Mouse (Mus musculus): ENCODE data around the gene Tmem100. TPM values are rescaled to one million over a fixed set of nuclear protein-coding genes. Genes with fewer than 3 reads are reported as not detected.

Tmem100 gene
- polyA plus RNA-seq, 1 experiment from 2014 or later = 31.1 TPM

DNA sequence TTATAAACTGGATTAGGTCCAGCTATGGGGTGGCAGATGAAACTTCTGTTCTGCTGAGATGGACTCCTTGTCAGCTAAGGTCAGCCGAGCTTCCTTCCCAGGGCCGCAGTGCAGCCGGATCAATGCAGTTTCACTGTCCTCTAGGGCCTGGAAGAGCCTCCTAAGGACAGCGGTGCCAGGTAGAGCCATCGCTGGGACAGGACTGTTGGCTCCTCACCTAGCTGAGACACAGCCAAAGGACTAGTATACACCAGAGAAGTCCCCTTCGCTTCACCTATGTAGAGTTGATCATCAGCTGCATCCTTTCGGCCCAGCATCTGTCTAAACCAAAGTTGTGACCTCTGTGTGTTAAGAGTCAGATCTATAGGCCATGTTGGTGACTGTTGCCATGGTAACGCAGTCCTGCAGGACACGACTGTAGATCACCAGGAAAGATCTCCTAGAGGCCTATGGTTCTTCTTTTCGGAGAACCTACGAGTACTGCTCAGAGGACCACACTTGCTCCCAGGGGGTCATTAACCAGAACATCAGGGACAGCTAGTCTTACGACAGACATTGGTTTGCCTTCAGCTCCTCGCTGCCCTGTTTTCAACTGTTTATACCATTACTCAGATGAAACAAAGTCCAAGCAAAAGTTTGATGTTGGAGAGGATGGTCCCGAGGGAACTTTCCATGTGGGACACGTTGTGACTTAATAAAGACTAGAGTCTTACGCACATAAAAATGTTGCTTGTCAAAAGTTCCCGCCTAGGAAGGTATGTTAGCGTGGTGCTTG, 31.0 kb upstream of the Tmem100 start:
- H3K4me1 ChIP-seq (replicated peaks; ENCODE audit: control insufficient read depth, insufficient read depth) = 0 out of 2 replicates have a peak, but pooled peaks cover 3% of the 10 kb centered on the region
- TF ChIP-seq CTCF (IDR thresholded peaks at IDR 0.05; ENCODE audit: low read depth) (no peak), EP300 (optimal IDR thresholded peaks at IDR 0.05) (no peak)

DNA sequence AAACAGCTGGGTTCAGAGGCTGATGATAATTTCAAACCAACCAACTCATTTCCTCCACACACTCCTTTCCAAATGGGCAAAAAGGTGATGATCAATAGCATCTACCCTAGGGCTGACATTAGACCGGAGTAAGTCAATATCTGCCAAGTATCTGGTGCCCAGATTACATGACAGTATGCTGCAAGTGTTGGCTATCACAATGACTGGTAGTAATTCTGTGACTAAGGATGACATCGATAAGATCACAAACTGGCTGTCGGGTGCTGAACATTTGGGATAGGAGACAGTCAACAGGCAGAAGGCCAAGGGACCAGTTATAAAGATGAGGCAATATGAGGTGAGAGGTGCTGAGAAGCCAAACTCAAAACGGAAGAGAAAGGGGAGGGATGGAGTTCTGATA, 29.5 kb upstream of the Tmem100 start:
- no peaks in the 10 kb centered on the region; the same call in 1 of the 2 replicates for H3K36me3 ChIP-seq (ENCODE audit: control insufficient read depth, insufficient read depth, low read length)
- no peak for TF ChIP-seq CTCF (IDR thresholded peaks at IDR 0.05; ENCODE audit: low read depth)
- no peak for TF ChIP-seq EP300 (optimal IDR thresholded peaks at IDR 0.05)
- 0 out of 2 replicates have a peak, but pooled peaks cover 3% of the 10 kb centered on the region for H3K4me1 ChIP-seq (replicated peaks; ENCODE audit: control insufficient read depth, insufficient read depth)
- whole genome bisulfite sequencing = 86% methylated on average over 4 of the region's 4 CpGs
- no peak overlapping the region for H3K27ac ChIP-seq (replicated peaks)
- H3K4me2 ChIP-seq (replicated peaks; ENCODE audit: low read depth) = no peak overlapping the region
- H3K27me3 ChIP-seq (ENCODE audit: control insufficient read depth, insufficient read depth, low read length) = no peaks in the 10 kb centered on the region
- ATAC-seq (ENCODE audit: low FRiP score, low TSS enrichment) (no peak), DNase-seq (ENCODE audit: low spot score) (no peak)
- H3K9ac ChIP-seq (ENCODE audit: low read length) = no peak overlapping the region
- H3K9me3 ChIP-seq (ENCODE audit: control insufficient read depth, low read length) = no peaks in the 10 kb centered on the region
- H3K4me3 ChIP-seq (ENCODE audit: low read depth, low read length) = no peak overlapping the region

More for the DNA sequence above, 31.0 kb upstream of the Tmem100 start:
- no peaks in the 10 kb centered on the region for H3K9me3 ChIP-seq (ENCODE audit: control insufficient read depth, low read length)
- H3K36me3 ChIP-seq (ENCODE audit: control insufficient read depth, insufficient read depth, low read length) = no peaks in the 10 kb centered on the region; the same call in 1 of the 2 replicates
- no peak overlapping the region for H3K27ac ChIP-seq (replicated peaks)
- no peak overlapping the region for H3K4me3 ChIP-seq (ENCODE audit: low read depth, low read length)
- DNase-seq (ENCODE audit: low spot score) (no peak), ATAC-seq (ENCODE audit: low FRiP score, low TSS enrichment) (no peak)
- H3K9ac ChIP-seq (ENCODE audit: low read length) = no peak overlapping the region
- no peaks in the 10 kb centered on the region for H3K27me3 ChIP-seq (ENCODE audit: control insufficient read depth, insufficient read depth, low read length)
- H3K4me2 ChIP-seq (replicated peaks; ENCODE audit: low read depth) = no peak overlapping the region
- WGBS = 91% methylated on average over 18 of the region's 18 CpGs

DNA sequence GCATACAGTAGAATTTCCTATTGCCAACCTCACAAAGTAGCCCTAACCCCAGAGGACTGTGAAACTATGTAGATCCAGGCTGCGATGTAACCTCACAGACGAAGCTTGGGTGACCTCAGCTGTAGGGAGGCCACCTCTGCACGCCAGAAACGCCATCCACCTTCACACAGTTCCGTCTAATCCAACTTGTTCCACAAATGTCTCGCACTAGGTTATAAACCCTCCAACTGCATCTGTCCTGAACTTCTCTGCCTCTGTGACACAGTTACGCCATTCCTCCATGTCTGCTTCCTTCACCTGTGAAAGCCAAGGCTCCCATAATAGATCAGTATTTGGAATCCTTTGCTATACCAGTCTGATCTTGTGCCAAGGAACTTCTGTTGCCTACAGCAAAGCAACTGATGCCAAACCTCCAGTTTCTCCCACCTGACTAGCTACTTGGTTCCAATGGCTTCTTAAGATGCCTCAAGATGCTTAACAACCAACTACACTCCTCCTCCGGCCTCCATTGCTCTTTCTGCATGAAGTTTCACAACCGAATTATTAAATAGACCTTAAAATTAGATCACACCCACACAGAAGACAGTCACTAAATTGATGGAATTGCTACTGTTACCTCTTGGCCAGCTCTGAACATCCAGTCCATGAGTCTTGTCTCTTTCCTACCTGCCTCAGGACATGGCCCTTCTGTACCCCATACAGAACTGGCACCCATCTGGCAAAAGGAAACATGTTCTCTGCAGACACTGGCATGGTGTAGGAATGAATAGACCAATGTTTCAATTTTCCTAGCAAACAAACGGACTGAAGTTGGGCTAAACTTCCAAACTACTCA, 28.5 kb upstream of the Tmem100 start:
- WGBS = 81% methylated on average over 10 of the region's 10 CpGs
- TF ChIP-seq CTCF (IDR thresholded peaks at IDR 0.05; ENCODE audit: low read depth) (no peak), EP300 (optimal IDR thresholded peaks at IDR 0.05) (no peak)
- H3K4me1 ChIP-seq (replicated peaks; ENCODE audit: control insufficient read depth, insufficient read depth) = 0 out of 2 replicates have a peak, but pooled peaks cover 3% of the 10 kb centered on the region
- H3K4me3 ChIP-seq (ENCODE audit: low read depth, low read length) = peak overlapping the region; percentile 52; the same call in 1 of the 2 replicates
- no peaks in the 10 kb centered on the region; the same call in 1 of the 2 replicates for H3K36me3 ChIP-seq (ENCODE audit: control insufficient read depth, insufficient read depth, low read length)
- no peak overlapping the region for H3K27ac ChIP-seq (replicated peaks)
- H3K27me3 ChIP-seq (ENCODE audit: control insufficient read depth, insufficient read depth, low read length) = no peaks in the 10 kb centered on the region
- no peak overlapping the region for H3K9ac ChIP-seq (ENCODE audit: low read length)
- peak overlapping the region; percentile 91 for H3K4me2 ChIP-seq (replicated peaks; ENCODE audit: low read depth)
- ATAC-seq (ENCODE audit: low FRiP score, low TSS enrichment) = no peak
- no peak for DNase-seq (ENCODE audit: low spot score)
- H3K9me3 ChIP-seq (ENCODE audit: control insufficient read depth, low read length) = no peaks in the 10 kb centered on the region

DNA sequence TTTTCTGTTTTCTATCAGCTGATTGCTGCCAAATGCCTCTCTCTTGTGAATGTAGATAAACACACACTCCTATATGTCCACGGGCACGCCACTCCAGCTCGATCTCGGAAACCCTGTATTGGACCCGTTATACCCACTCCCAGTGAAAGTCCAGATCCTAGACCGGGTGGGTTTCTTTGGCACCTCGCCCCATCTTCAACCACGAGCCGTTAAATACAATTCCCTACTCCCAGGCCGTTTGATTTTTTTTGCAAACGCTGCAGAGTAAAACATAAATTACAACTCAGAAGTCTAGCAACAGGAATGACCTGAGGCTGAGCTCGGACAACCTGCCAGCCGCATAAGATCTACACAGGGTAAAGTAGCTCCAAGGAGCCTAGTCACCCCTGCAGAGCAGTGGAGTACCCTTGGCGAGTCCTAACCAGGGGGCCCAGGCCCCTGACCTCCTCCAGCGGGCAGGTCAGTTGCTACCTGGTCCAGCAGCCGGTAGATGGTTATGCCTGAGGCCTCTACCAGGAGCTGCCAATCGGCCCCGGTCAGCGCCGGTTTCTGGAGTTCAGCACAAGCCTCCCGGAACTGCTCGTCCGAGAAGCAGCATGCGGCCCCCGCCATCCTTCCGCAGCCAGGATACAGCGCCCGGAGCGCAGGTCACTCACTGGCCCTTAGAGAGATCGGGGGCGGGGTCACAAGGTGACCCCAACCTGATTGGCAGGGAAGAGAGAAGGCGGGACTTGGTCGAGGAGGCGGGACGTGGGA, 27.7 kb upstream of the Tmem100 start, which contains the start of gene Pctp:
Gene Pctp (minus strand): TSS at position 664 of the 756 bp plus-strand sequence.
- TF ChIP-seq CTCF (IDR thresholded peaks at IDR 0.05; ENCODE audit: low read depth) = no peak; the same call in 1 of the 2 replicates
- TF ChIP-seq EP300 (optimal IDR thresholded peaks at IDR 0.05) = no peak
- Histone ChIP-seq H3K4me3 (ENCODE audit: low read depth, low read length) (peak within 1 kb of the TSS; percentile 52), H3K27me3 (ENCODE audit: control insufficient read depth, insufficient read depth, low read length) (no peaks in the 10 kb centered on the region), H3K9ac (ENCODE audit: low read length) (peak within 1 kb of the TSS; percentile 67), H3K4me2 (replicated peaks; ENCODE audit: low read depth) (peak within 1 kb of the TSS; percentile 91), H3K27ac (replicated peaks) (peak within 1 kb of the TSS; percentile 73), H3K4me1 (replicated peaks; ENCODE audit: control insufficient read depth, insufficient read depth) (0 out of 2 replicates have a peak, but pooled peaks cover 3% of the 10 kb centered on the region), H3K9me3 (ENCODE audit: control insufficient read depth, low read length) (no peaks in the 10 kb centered on the region), H3K36me3 (ENCODE audit: control insufficient read depth, insufficient read depth, low read length) (no peaks in the 10 kb centered on the region; the same call in 1 of the 2 replicates)
- DNase-seq (ENCODE audit: low spot score) (peak; percentile 92), ATAC-seq (ENCODE audit: low FRiP score, low TSS enrichment) (peak; percentile 98)
- 8% methylated on average over 35 of the region's 35 CpGs for WGBS

DNA sequence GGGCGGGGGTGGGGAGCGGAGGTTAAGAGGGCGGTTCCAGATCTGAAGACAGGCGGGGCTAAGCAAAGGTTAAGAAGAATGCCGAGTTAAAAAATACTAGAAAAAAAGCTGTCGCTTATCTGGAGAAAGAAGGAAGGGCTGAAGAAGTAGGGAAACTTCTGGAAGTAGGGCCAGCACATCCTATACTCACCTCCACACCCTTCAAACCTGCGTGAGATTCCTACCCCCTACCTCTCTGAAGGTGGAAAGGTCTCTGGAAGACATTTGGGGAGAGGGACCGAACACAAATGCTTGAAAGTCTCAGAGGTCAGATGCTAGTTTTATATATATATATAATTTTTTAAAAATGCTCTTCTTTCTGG, 27.2 kb upstream of the Tmem100 start:
- Histone ChIP-seq H3K4me2 (replicated peaks; ENCODE audit: low read depth) (peak overlapping the region; percentile 91), H3K9ac (ENCODE audit: low read length) (peak overlapping the region; percentile 67), H3K27me3 (ENCODE audit: control insufficient read depth, insufficient read depth, low read length) (no peaks in the 10 kb centered on the region), H3K4me1 (replicated peaks; ENCODE audit: control insufficient read depth, insufficient read depth) (0 out of 2 replicates have a peak, but pooled peaks cover 3% of the 10 kb centered on the region), H3K27ac (replicated peaks) (peak overlapping the region; percentile 73; the same call in 1 of the 2 replicates), H3K9me3 (ENCODE audit: control insufficient read depth, low read length) (no peaks in the 10 kb centered on the region), H3K36me3 (ENCODE audit: control insufficient read depth, insufficient read depth, low read length) (no peaks in the 10 kb centered on the region; the same call in 1 of the 2 replicates), H3K4me3 (ENCODE audit: low read depth, low read length) (peak overlapping the region; percentile 52)
- TF ChIP-seq CTCF (IDR thresholded peaks at IDR 0.05; ENCODE audit: low read depth) (no peak), EP300 (optimal IDR thresholded peaks at IDR 0.05) (no peak)
- DNase-seq (ENCODE audit: low spot score) (no peak), ATAC-seq (ENCODE audit: low FRiP score, low TSS enrichment) (no peak; the same call in 1 of the 2 replicates)
- WGBS = 11% methylated on average over 8 of the region's 8 CpGs
